Comparison of ENCODE assay signal across 9 mouse cellular contexts in the genomic region with DNA sequence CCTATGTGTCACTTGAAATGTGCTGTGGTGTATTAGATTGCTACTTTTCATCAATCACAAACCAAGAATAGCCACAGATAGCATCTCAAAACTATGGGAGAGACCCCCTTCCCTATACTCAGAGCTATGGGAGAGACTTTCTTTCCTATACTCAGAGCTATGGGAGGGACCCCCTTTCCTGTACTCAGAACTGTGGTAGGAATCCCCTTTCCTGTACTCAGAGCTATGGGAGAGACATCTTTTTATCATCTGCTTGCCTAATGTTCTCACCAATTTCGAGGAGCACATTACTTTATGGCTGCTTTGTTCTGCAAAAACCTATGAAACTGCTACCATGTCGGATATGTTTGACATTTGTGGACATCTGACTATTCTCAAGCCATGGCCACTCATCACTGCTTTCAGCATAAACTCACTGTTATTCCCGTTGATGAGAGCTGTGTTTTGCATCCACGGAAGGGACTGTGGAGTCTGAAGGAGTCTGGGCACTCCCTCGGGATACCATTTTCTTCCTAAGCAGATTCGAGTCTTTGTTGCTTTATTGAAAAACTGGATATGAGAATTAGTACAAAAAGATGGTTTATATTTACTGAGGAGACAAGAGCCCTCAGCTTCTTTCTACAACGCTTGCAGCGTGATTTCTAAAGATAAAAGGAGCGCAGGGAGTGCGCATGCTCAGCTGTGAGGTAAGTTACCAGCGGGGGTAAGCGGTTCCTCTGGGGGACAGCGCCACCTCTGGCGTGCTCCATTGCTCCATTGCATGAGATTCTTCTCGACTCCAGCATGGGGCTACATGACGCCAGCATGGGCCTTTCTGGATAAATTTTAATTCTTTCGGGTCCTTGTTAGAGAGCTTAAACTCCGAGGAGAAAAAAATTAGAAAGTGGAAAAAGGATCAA. TPM values are rescaled to one million over a fixed set of nuclear protein-coding genes. Genes with fewer than 3 reads are reported as not detected.
DNase-seq lines count a peak whose midpoint lies in the region; ATAC-seq and TF ChIP-seq lines count a peak whose summit lies in the region.
"Had no signal": no experiment of that assay in that cellular context is flagged by ENCODE, and none has a peak within 500 bp of the region (broad histone marks: within the 10 kb centered on the region; RNA-seq: fewer than 3 reads in every experiment).

No protein-coding gene starts in this region.

- no peak for TF ChIP-seq POLR2A in brain, embryonic 14.5 days (IDR thresholded peaks at IDR 0.05; ENCODE audit: borderline replicate concordance, extremely low read depth, insufficient read depth, insufficient read length, poor library complexity, severe bottlenecking)

- H3K4me3 ChIP-seq in heart, embryonic 14.5 days (ENCODE audit: control insufficient read depth in 1 of 2, insufficient read depth in 1 of 2, low read depth in 1 of 2, low read length in 2 of 2): peak overlapping the region; percentile 27 to 37
- H3K4me3 ChIP-seq in liver, embryonic 13.5 days (replicated peaks): no peak overlapping the region
- H3K4me3 ChIP-seq in neural tube, embryonic 11.5 days (ENCODE audit: low read depth, low read length): peak overlapping the region; percentile 14; the same call in 1 of the 2 replicates
- H3K4me3 ChIP-seq in stomach, embryonic 15.5 days (replicated peaks): peak overlapping the region; percentile 22

- ATAC-seq in heart, embryonic 14.5 days (ENCODE audit: insufficient number of reproducible peaks, insufficient read depth, low FRiP score, low read depth): no peak
- no peak for ATAC-seq in liver, embryonic 13.5 days (ENCODE audit: low read depth)
- no peak for ATAC-seq in neural tube, embryonic 11.5 days (ENCODE audit: insufficient read depth, low FRiP score, low TSS enrichment)
- 0 out of 2 replicates have a peak, but pooled peaks have one; percentile 47 for ATAC-seq in stomach, embryonic 15.5 days (ENCODE audit: insufficient read depth, low FRiP score, low read depth)

- TF ChIP-seq CTCF in brain, embryonic 14.5 days (IDR thresholded peaks at IDR 0.05; ENCODE audit: borderline replicate concordance, extremely low read depth, insufficient read depth, insufficient read length): peak; percentile 81

- no peaks in the 10 kb centered on the region for H3K9me3 ChIP-seq in heart, embryonic 14.5 days (ENCODE audit: control insufficient read depth, low read length)
- H3K9me3 ChIP-seq in liver, embryonic 13.5 days (replicated peaks): no peaks in the 10 kb centered on the region
- no peaks in the 10 kb centered on the region for H3K9me3 ChIP-seq in neural tube, embryonic 11.5 days (ENCODE audit: control insufficient read depth, low read length)
- no peaks in the 10 kb centered on the region for H3K9me3 ChIP-seq in stomach, embryonic 15.5 days
- H3K9me3 ChIP-seq: G1E had no signal

- DNase-seq in B cell, adult 2 months: peak; percentile 82 to 83
- DNase-seq in brain, embryonic 14.5 days (ENCODE audit: low read depth): peak; percentile 91
- DNase-seq in fibroblast of lung, adult 2 months (ENCODE audit: low read depth): peak; percentile 59
- DNase-seq in kidney, postnatal 10 days: peak; percentile 86
- peak; percentile 66 for DNase-seq in liver, embryonic 13.5 days
- DNase-seq in neural tube, embryonic 11.5 days (ENCODE audit: low spot score): peak; percentile 85

- H3K27ac ChIP-seq in heart, embryonic 14.5 days (replicated peaks in 1 of 2; ENCODE audit: control insufficient read depth in 1 of 2, insufficient read depth in 1 of 2, low read depth in 2 of 2, low read length in 2 of 2): no peak overlapping the region
- H3K27ac ChIP-seq in liver, embryonic 13.5 days: no peak overlapping the region
- no peak overlapping the region for H3K27ac ChIP-seq in neural tube, embryonic 11.5 days (ENCODE audit: low read depth, low read length)
- H3K27ac ChIP-seq in stomach, embryonic 15.5 days: no peak overlapping the region

- H3K36me3 ChIP-seq in heart, embryonic 14.5 days (ENCODE audit: control insufficient read depth, insufficient read depth, low read length): no peaks in the 10 kb centered on the region
- no peaks in the 10 kb centered on the region for H3K36me3 ChIP-seq in liver, embryonic 13.5 days
- H3K36me3 ChIP-seq in neural tube, embryonic 11.5 days (ENCODE audit: control insufficient read depth, insufficient read depth, low read length): no peaks in the 10 kb centered on the region
- no peaks in the 10 kb centered on the region for H3K36me3 ChIP-seq in stomach, embryonic 15.5 days
- H3K36me3 ChIP-seq: G1E had no signal

- peak overlapping the region; percentile 60 for H3K9ac ChIP-seq in heart, embryonic 14.5 days (ENCODE audit: low read length)
- H3K9ac ChIP-seq in liver, embryonic 13.5 days: no peak overlapping the region
- H3K9ac ChIP-seq in neural tube, embryonic 11.5 days (ENCODE audit: low read length): peak overlapping the region; percentile 41
- H3K9ac ChIP-seq in stomach, embryonic 15.5 days: no peak overlapping the region

- peak overlapping the region; percentile 58 for H3K4me2 ChIP-seq in heart, embryonic 14.5 days (ENCODE audit: low read length)
- H3K4me2 ChIP-seq in liver, embryonic 13.5 days: peak overlapping the region; percentile 37
- H3K4me2 ChIP-seq in neural tube, embryonic 11.5 days (ENCODE audit: low read depth): peak overlapping the region; percentile 39
- peak overlapping the region; percentile 45 for H3K4me2 ChIP-seq in stomach, embryonic 15.5 days

- WGBS in heart, embryonic 14.5 days: 22% methylated on average over 18 of the region's 18 CpGs
- 18% methylated on average over 18 of the region's 18 CpGs for WGBS in liver, embryonic 13.5 days (ENCODE audit: insufficient replicate concordance)
- WGBS in neural tube, embryonic 11.5 days: 29% methylated on average over 18 of the region's 18 CpGs
- WGBS in stomach, embryonic 15.5 days: 22% methylated on average over 18 of the region's 18 CpGs

- H3K4me1 ChIP-seq in heart, embryonic 14.5 days (ENCODE audit: control insufficient read depth in 2 of 2, insufficient read depth in 2 of 2, low read length in 2 of 2): peaks cover 5 to 6% of the 10 kb centered on the region in 2 experiments; a peak in 2 of 4 replicates
- peaks cover 7% of the 10 kb centered on the region for H3K4me1 ChIP-seq in liver, embryonic 13.5 days (replicated peaks)
- H3K4me1 ChIP-seq in neural tube, embryonic 11.5 days (ENCODE audit: control insufficient read depth, insufficient read depth, low read length): no peaks in the 10 kb centered on the region
- no peaks in the 10 kb centered on the region for H3K4me1 ChIP-seq in stomach, embryonic 15.5 days

- no peaks in the 10 kb centered on the region for H3K27me3 ChIP-seq in heart, embryonic 14.5 days (ENCODE audit: control insufficient read depth, insufficient read depth, low read length)
- H3K27me3 ChIP-seq in liver, embryonic 13.5 days: no peaks in the 10 kb centered on the region
- H3K27me3 ChIP-seq in neural tube, embryonic 11.5 days (ENCODE audit: control insufficient read depth, insufficient read depth, low read length): no peaks in the 10 kb centered on the region
- H3K27me3 ChIP-seq in stomach, embryonic 15.5 days (replicated peaks): no peaks in the 10 kb centered on the region

RNA-seq across cellular contexts. Expression of a gene that starts 14.7 kb away (rescaled TPM):
- polyA plus RNA-seq in brain, embryonic 14.5 days (2012; rRNA removed): 16.5 and 23.0 TPM in 2 replicates
- 18.1 and 19.7 TPM in 2 replicates for polyA plus RNA-seq in heart, embryonic 14.5 days (2014; fragmentation: Nextera tagmentation; extraction: Ambion mirVana)
- polyA plus RNA-seq in liver, embryonic 13.5 days (2015; fragmentation: Nextera tagmentation; extraction: Ambion mirVana): 5.0 and 6.7 TPM in 2 replicates
- polyA plus RNA-seq in neural tube, embryonic 11.5 days (2014; fragmentation: Nextera tagmentation; extraction: Ambion mirVana): 33.2 and 40.0 TPM in 2 replicates
- polyA plus RNA-seq in stomach, embryonic 15.5 days (2015; fragmentation: Nextera tagmentation; extraction: Ambion mirVana): 15.8 and 16.3 TPM in 2 replicates
- polyA plus RNA-seq: G1E had no signal

RNA-seq across cellular contexts. Expression of a gene that starts 38.8 kb away (rescaled TPM):
- polyA plus RNA-seq in brain, embryonic 14.5 days (2012; rRNA removed): 138 and 155 TPM in 2 replicates
- 333 and 340 TPM in 2 replicates for polyA plus RNA-seq in heart, embryonic 14.5 days (2014; fragmentation: Nextera tagmentation; extraction: Ambion mirVana)
- 285 and 331 TPM in 2 replicates for polyA plus RNA-seq in liver, embryonic 13.5 days (2015; fragmentation: Nextera tagmentation; extraction: Ambion mirVana)
- 619 and 648 TPM in 2 replicates for polyA plus RNA-seq in neural tube, embryonic 11.5 days (2014; fragmentation: Nextera tagmentation; extraction: Ambion mirVana)
- 410 and 426 TPM in 2 replicates for polyA plus RNA-seq in stomach, embryonic 15.5 days (2015; fragmentation: Nextera tagmentation; extraction: Ambion mirVana)

RNA-seq across cellular contexts. Expression of a gene that starts 39.3 kb away (rescaled TPM):
- polyA plus RNA-seq in brain, embryonic 14.5 days (2012; rRNA removed): 1,280 and 1,328 TPM in 2 replicates
- polyA plus RNA-seq in heart, embryonic 14.5 days (2014; fragmentation: Nextera tagmentation; extraction: Ambion mirVana): 638 and 739 TPM in 2 replicates
- polyA plus RNA-seq in liver, embryonic 13.5 days (2015; fragmentation: Nextera tagmentation; extraction: Ambion mirVana): 966 and 1,238 TPM in 2 replicates
- polyA plus RNA-seq in neural tube, embryonic 11.5 days (2014; fragmentation: Nextera tagmentation; extraction: Ambion mirVana): 1,446 and 1,608 TPM in 2 replicates
- 1,728 and 1,813 TPM in 2 replicates for polyA plus RNA-seq in stomach, embryonic 15.5 days (2015; fragmentation: Nextera tagmentation; extraction: Ambion mirVana)

Comparison
In these comparisons a context has a peak if more than half of its experiments do, and no peak if none do; other contexts are left out.
1. H3K9ac ChIP-seq: peak in heart, embryonic 14.5 days (single experiment) and neural tube, embryonic 11.5 days (single experiment); none in liver, embryonic 13.5 days (single experiment) and stomach, embryonic 15.5 days (single experiment).
2. Peak in every context shown above with its lines, with median percentiles within 50 percentile points of each other: DNase-seq and H3K4me2 ChIP-seq.